Mouse (Mus musculus) heart, embryonic 11.5 days (tissue): ENCODE measurements around the gene Dcp1b. TPM values are rescaled to one million over a fixed set of nuclear protein-coding genes. Genes with fewer than 3 reads are reported as not detected.

Source experiments
- ATAC-seq: fragments of 200-750 bp; cut with Nextera tagmentation; replicated peaks from 2 replicates; pipeline ENCODE4 v1.8.0; 2017; ENCODE audit warnings: moderate library complexity; ENCODE audit not compliant: insufficient number of reproducible peaks, low FRiP score, low TSS enrichment
- H3K27ac ChIP-seq: fragments of 300-500 bp; sonication (generic); 2 replicates; pipeline ENCODE4 v1.5.1; 2014; ENCODE audit warnings: mild to moderate bottlenecking, low read depth, low read length
- H3K27me3 ChIP-seq: fragments of 300-500 bp; sonication (generic); 2 replicates; pipeline ENCODE4 v1.6.1; 2014; ENCODE audit warnings: mild to moderate bottlenecking, low read length, mixed read lengths; ENCODE audit not compliant: control insufficient read depth, insufficient read depth
- H3K36me3 ChIP-seq: fragments of 300-500 bp; sonication (generic); 2 replicates; pipeline ENCODE4 v1.6.1; 2014; ENCODE audit warnings: mild to moderate bottlenecking, low read length, moderate library complexity, mixed read lengths; ENCODE audit not compliant: control insufficient read depth, insufficient read depth
- H3K4me1 ChIP-seq: fragments of 300-500 bp; sonication (generic); 2 replicates; pipeline ENCODE4 v1.6.1; 2014; ENCODE audit warnings: low read length; ENCODE audit not compliant: control insufficient read depth, insufficient read depth
- H3K4me2 ChIP-seq: fragments of 300-500 bp; sonication (generic); 2 replicates; pipeline ENCODE4 v1.6.1; 2014; ENCODE audit warnings: mild to moderate bottlenecking, moderate library complexity
- H3K4me3 ChIP-seq: fragments of 300-500 bp; sonication (generic); 2 replicates; pipeline ENCODE4 v1.5.1; 2014; ENCODE audit warnings: low read depth, low read length
- H3K9ac ChIP-seq: fragments of 300-500 bp; sonication (generic); 2 replicates; pipeline ENCODE4 v1.6.1; 2014; ENCODE audit warnings: mild to moderate bottlenecking, low read depth, low read length, moderate library complexity
- H3K9me3 ChIP-seq: fragments of 300-500 bp; sonication (generic); replicated peaks from 2 replicates; pipeline ENCODE4 v1.6.1; 2016; ENCODE audit warnings: low read length; ENCODE audit not compliant: control insufficient read depth
- WGBS: fragments of 180-500 bp; shearing (Covaris S2); extraction: QIAGEN DNeasy Blood & Tissue Kit; methylation state at CpG from one replicate; pipeline ENCODE4 v1.1.7; 2014; ENCODE audit not compliant: insufficient replicate concordance; 5-methylcytosine and 5-hydroxymethylcytosine counted together
- polyA plus RNA-seq: library from polyadenylated mRNA; unstranded; fragments of >200 nt; fragmentation: Nextera tagmentation; extraction: Ambion mirVana; gene quantifications from 2 replicates; pipeline ENCODE4 v1.2.1, GENCODE M21; 2014

Dcp1b gene
- polyA plus RNA-seq, 1 experiment from 2014 or later: 6.6 TPM

GRCm38 (mm10) chr6:119246082-119246481, 71.0 kb downstream of the Dcp1b start:
- Histone ChIP-seq H3K27ac (no peak overlapping the region), H3K36me3 (no peaks in the 10 kb centered on the region), H3K4me1 (no peaks in the 10 kb centered on the region), H3K9ac (no peak overlapping the region), H3K4me2 (no peak overlapping the region), H3K27me3 (no peaks in the 10 kb centered on the region; the same call in 1 of the 2 replicates), H3K4me3 (no peak overlapping the region), H3K9me3 (peaks cover 5% of the 10 kb centered on the region; the same call in 1 of the 2 replicates)
- WGBS: 51% methylated on average over 2 of the region's 2 CpGs
- ATAC-seq: no peak

DNA sequence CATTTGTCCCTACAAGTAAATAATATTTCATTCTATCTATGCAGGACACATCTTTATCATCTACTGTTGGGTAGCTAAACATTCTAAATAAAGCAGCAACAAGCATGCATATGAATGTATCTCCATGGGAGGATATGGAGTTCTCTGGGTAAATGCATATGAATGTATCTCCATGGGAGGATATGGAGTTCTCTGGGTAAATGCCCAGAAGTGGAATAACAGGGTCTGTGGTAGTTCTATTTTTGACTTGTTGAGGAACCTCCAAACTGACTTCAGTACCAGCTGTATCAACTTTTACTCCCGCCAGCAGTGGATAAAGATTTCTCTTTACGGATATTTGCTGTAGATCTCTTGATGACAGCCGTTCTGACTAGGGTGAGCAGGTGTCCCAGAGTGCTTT, 73.5 kb downstream of the Dcp1b start:
- H3K4me2 ChIP-seq: no peak overlapping the region
- no peaks in the 10 kb centered on the region for H3K36me3 ChIP-seq
- H3K9me3 ChIP-seq: peaks cover 5% of the 10 kb centered on the region; the same call in 1 of the 2 replicates
- H3K27me3 ChIP-seq: no peaks in the 10 kb centered on the region
- ATAC-seq: no peak
- H3K27ac ChIP-seq: no peak overlapping the region
- no peak overlapping the region for H3K9ac ChIP-seq
- no peaks in the 10 kb centered on the region for H3K4me1 ChIP-seq
- H3K4me3 ChIP-seq: no peak overlapping the region
- 78% methylated on average over 3 of the region's 3 CpGs for WGBS

GRCm38 (mm10) chr6:119249726-119250125, 74.7 kb downstream of the Dcp1b start:
- Histone ChIP-seq H3K27me3 (no peaks in the 10 kb centered on the region), H3K4me1 (no peaks in the 10 kb centered on the region), H3K27ac (no peak overlapping the region), H3K9ac (no peak overlapping the region), H3K36me3 (no peaks in the 10 kb centered on the region), H3K9me3 (peaks cover 5% of the 10 kb centered on the region; the same call in 1 of the 2 replicates), H3K4me3 (no peak overlapping the region), H3K4me2 (no peak overlapping the region)
- no peak for ATAC-seq
- WGBS: 85% methylated on average over 10 of the region's 10 CpGs

DNA sequence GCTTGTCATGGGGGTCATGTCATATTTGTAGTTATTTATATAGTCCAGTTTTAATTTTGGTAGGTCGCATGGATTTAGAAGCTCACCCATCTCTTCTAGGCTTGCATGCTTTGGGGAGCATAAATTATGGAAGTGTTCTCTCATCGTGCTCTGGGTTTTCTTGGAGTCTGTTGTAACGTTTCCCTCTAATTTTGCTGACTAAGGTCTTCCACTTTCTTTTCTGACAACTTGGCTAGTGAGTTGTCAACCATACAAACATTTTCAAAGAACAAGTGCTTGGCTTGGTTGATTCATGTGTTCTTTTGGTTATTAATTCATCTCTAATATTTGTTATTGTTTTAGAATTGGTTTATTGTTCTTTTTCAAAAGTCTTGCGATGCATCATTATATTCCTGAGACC, 76.7 kb downstream of the Dcp1b start:
- H3K9me3 ChIP-seq: no peaks in the 10 kb centered on the region
- no peak overlapping the region for H3K27ac ChIP-seq
- no peaks in the 10 kb centered on the region for H3K36me3 ChIP-seq
- no peak overlapping the region for H3K9ac ChIP-seq
- H3K27me3 ChIP-seq: no peaks in the 10 kb centered on the region; the same call in 1 of the 2 replicates
- H3K4me2 ChIP-seq: no peak overlapping the region
- H3K4me3 ChIP-seq: no peak overlapping the region
- 76% methylated on average over 4 of the region's 4 CpGs for WGBS
- no peaks in the 10 kb centered on the region for H3K4me1 ChIP-seq
- ATAC-seq: no peak

Other genes with a start within 250 kb of the Dcp1b start
- 38.8 and 44.0 TPM in 2 replicates for gene Cacna1c, start 21.2 kb downstream of the Dcp1b start, polyA plus RNA-seq
- not detected in 2 replicates for gene Cacna2d4, start 61.3 kb downstream of the Dcp1b start, polyA plus RNA-seq
- 0.20 TPM in 1 of 2 replicates, not detected in the other for gene Lrtm2, start 155.5 kb downstream of the Dcp1b start, polyA plus RNA-seq
- gene Adipor2, start 242.5 kb downstream of the Dcp1b start, polyA plus RNA-seq: 11.5 and 22.6 TPM in 2 replicates